Mouse (Mus musculus): ENCODE data around the gene Xpc. TPM values are rescaled to one million over a fixed set of nuclear protein-coding genes. Genes with fewer than 3 reads are reported as not detected.

Xpc gene
- polyA plus RNA-seq, 1 experiment from 2014 or later = 9.6 TPM

GRCm38 (mm10) chr6:91509326-91509725 lies 6.4 kb downstream of the Xpc start:
- 40% methylated on average over 7 of the region's 7 CpGs for WGBS
- H3K4me2 ChIP-seq (ENCODE audit: low read length) = no peak overlapping the region
- no peak for ATAC-seq (ENCODE audit: insufficient number of reproducible peaks, insufficient read depth, low FRiP score, low read depth)
- no peak overlapping the region for H3K4me3 ChIP-seq (ENCODE audit: control insufficient read depth in 1 of 2, insufficient read depth in 1 of 2, low read depth in 1 of 2, low read length in 2 of 2)
- H3K9ac ChIP-seq (ENCODE audit: low read length) = no peak overlapping the region
- H3K9me3 ChIP-seq (ENCODE audit: control insufficient read depth, low read length) = no peaks in the 10 kb centered on the region
- H3K36me3 ChIP-seq (ENCODE audit: control insufficient read depth, insufficient read depth, low read length) = peaks cover 49% of the 10 kb centered on the region
- no peak overlapping the region for H3K27ac ChIP-seq (replicated peaks in 1 of 2; ENCODE audit: control insufficient read depth in 1 of 2, insufficient read depth in 1 of 2, low read depth in 2 of 2, low read length in 2 of 2)
- 0 out of 4 replicates have a peak, but pooled peaks cover 0 to 1% of the 10 kb centered on the region in 2 experiments for H3K4me1 ChIP-seq (ENCODE audit: control insufficient read depth in 2 of 2, insufficient read depth in 2 of 2, low read length in 2 of 2)
- H3K27me3 ChIP-seq (ENCODE audit: control insufficient read depth, insufficient read depth, low read length) = no peaks in the 10 kb centered on the region

- Histone ChIP-seq H3K36me3 (ENCODE audit: control insufficient read depth, insufficient read depth, low read length) (peaks cover 62% of the 10 kb centered on the region), H3K4me3 (ENCODE audit: control insufficient read depth in 1 of 2, insufficient read depth in 1 of 2, low read depth in 1 of 2, low read length in 2 of 2) (no peak overlapping the region), H3K4me2 (ENCODE audit: low read length) (no peak overlapping the region), H3K9me3 (ENCODE audit: control insufficient read depth, low read length) (peaks cover 2% of the 10 kb centered on the region; the same call in 1 of the 2 replicates), H3K9ac (ENCODE audit: low read length) (no peak overlapping the region), H3K4me1 (ENCODE audit: control insufficient read depth in 2 of 2, insufficient read depth in 2 of 2, low read length in 2 of 2) (no peaks in the 10 kb centered on the region), H3K27ac (replicated peaks in 1 of 2; ENCODE audit: control insufficient read depth in 1 of 2, insufficient read depth in 1 of 2, low read depth in 2 of 2, low read length in 2 of 2) (no peak overlapping the region), H3K27me3 (ENCODE audit: control insufficient read depth, insufficient read depth, low read length) (no peaks in the 10 kb centered on the region)
- 81% methylated on average over 3 of the region's 3 CpGs for WGBS
- no peak for ATAC-seq (ENCODE audit: insufficient number of reproducible peaks, insufficient read depth, low FRiP score, low read depth)
Measured at GRCm38 (mm10) chr6:91508041-91508440, 7.6 kb downstream of the Xpc start.

GRCm38 (mm10) chr6:91506036-91506435 lies 9.7 kb downstream of the Xpc start:
- H3K4me2 ChIP-seq (ENCODE audit: low read length) = no peak overlapping the region
- H3K27ac ChIP-seq (replicated peaks in 1 of 2; ENCODE audit: control insufficient read depth in 1 of 2, insufficient read depth in 1 of 2, low read depth in 2 of 2, low read length in 2 of 2) = no peak overlapping the region
- H3K9me3 ChIP-seq (ENCODE audit: control insufficient read depth, low read length) = peaks cover 2% of the 10 kb centered on the region; the same call in 1 of the 2 replicates
- ATAC-seq (ENCODE audit: insufficient number of reproducible peaks, insufficient read depth, low FRiP score, low read depth) = no peak
- H3K9ac ChIP-seq (ENCODE audit: low read length) = no peak overlapping the region
- no peaks in the 10 kb centered on the region for H3K4me1 ChIP-seq (ENCODE audit: control insufficient read depth in 2 of 2, insufficient read depth in 2 of 2, low read length in 2 of 2)
- 92% methylated on average over 5 of the region's 5 CpGs for WGBS
- no peak overlapping the region for H3K4me3 ChIP-seq (ENCODE audit: control insufficient read depth in 1 of 2, insufficient read depth in 1 of 2, low read depth in 1 of 2, low read length in 2 of 2)
- no peaks in the 10 kb centered on the region for H3K27me3 ChIP-seq (ENCODE audit: control insufficient read depth, insufficient read depth, low read length)
- H3K36me3 ChIP-seq (ENCODE audit: control insufficient read depth, insufficient read depth, low read length) = peaks cover 81% of the 10 kb centered on the region

GRCm38 (mm10) chr6:91503302-91503701 lies 12.4 kb downstream of the Xpc start:
- 71% methylated on average over 1 of the region's 1 CpGs for WGBS
- Histone ChIP-seq H3K4me1 (ENCODE audit: control insufficient read depth in 2 of 2, insufficient read depth in 2 of 2, low read length in 2 of 2) (no peaks in the 10 kb centered on the region), H3K4me3 (ENCODE audit: control insufficient read depth in 1 of 2, insufficient read depth in 1 of 2, low read depth in 1 of 2, low read length in 2 of 2) (no peak overlapping the region), H3K27me3 (ENCODE audit: control insufficient read depth, insufficient read depth, low read length) (no peaks in the 10 kb centered on the region), H3K9me3 (ENCODE audit: control insufficient read depth, low read length) (peaks cover 2% of the 10 kb centered on the region; the same call in 1 of the 2 replicates), H3K36me3 (ENCODE audit: control insufficient read depth, insufficient read depth, low read length) (peaks cover 99% of the 10 kb centered on the region), H3K27ac (replicated peaks in 1 of 2; ENCODE audit: control insufficient read depth in 1 of 2, insufficient read depth in 1 of 2, low read depth in 2 of 2, low read length in 2 of 2) (no peak overlapping the region), H3K9ac (ENCODE audit: low read length) (no peak overlapping the region), H3K4me2 (ENCODE audit: low read length) (no peak overlapping the region)
- ATAC-seq (ENCODE audit: insufficient number of reproducible peaks, insufficient read depth, low FRiP score, low read depth) = no peak

- H3K9ac ChIP-seq (ENCODE audit: low read length) = no peak overlapping the region
- WGBS = 76% methylated on average over 8 of the region's 8 CpGs
- H3K4me2 ChIP-seq (ENCODE audit: low read length) = no peak overlapping the region
- no peak for ATAC-seq (ENCODE audit: insufficient number of reproducible peaks, insufficient read depth, low FRiP score, low read depth)
- H3K27ac ChIP-seq (replicated peaks in 1 of 2; ENCODE audit: control insufficient read depth in 1 of 2, insufficient read depth in 1 of 2, low read depth in 2 of 2, low read length in 2 of 2) = no peak overlapping the region
- H3K27me3 ChIP-seq (ENCODE audit: control insufficient read depth, insufficient read depth, low read length) = no peaks in the 10 kb centered on the region
- peaks cover 91% of the 10 kb centered on the region for H3K36me3 ChIP-seq (ENCODE audit: control insufficient read depth, insufficient read depth, low read length)
- H3K4me3 ChIP-seq (ENCODE audit: control insufficient read depth in 1 of 2, insufficient read depth in 1 of 2, low read depth in 1 of 2, low read length in 2 of 2) = no peak overlapping the region
- H3K9me3 ChIP-seq (ENCODE audit: control insufficient read depth, low read length) = no peaks in the 10 kb centered on the region
- H3K4me1 ChIP-seq (ENCODE audit: control insufficient read depth in 2 of 2, insufficient read depth in 2 of 2, low read length in 2 of 2) = no peaks in the 10 kb centered on the region
Measured at GRCm38 (mm10) chr6:91494526-91494925, 21.2 kb downstream of the Xpc start.

GRCm38 (mm10) chr6:91493053-91493452 lies 22.6 kb downstream of the Xpc start:
- peaks cover 3 to 7% of the 10 kb centered on the region in 2 experiments; a peak in 1 of 4 replicates for H3K4me1 ChIP-seq (ENCODE audit: control insufficient read depth in 2 of 2, insufficient read depth in 2 of 2, low read length in 2 of 2)
- H3K27ac ChIP-seq (replicated peaks in 1 of 2; ENCODE audit: control insufficient read depth in 1 of 2, insufficient read depth in 1 of 2, low read depth in 2 of 2, low read length in 2 of 2) = no peak overlapping the region
- H3K27me3 ChIP-seq (ENCODE audit: control insufficient read depth, insufficient read depth, low read length) = no peaks in the 10 kb centered on the region
- H3K4me2 ChIP-seq (ENCODE audit: low read length) = no peak overlapping the region
- peaks cover 82% of the 10 kb centered on the region for H3K36me3 ChIP-seq (ENCODE audit: control insufficient read depth, insufficient read depth, low read length)
- ATAC-seq (ENCODE audit: insufficient number of reproducible peaks, insufficient read depth, low FRiP score, low read depth) = no peak
- no peak overlapping the region for H3K9ac ChIP-seq (ENCODE audit: low read length)
- H3K4me3 ChIP-seq (ENCODE audit: control insufficient read depth in 1 of 2, insufficient read depth in 1 of 2, low read depth in 1 of 2, low read length in 2 of 2) = no peak overlapping the region
- 82% methylated on average over 10 of the region's 10 CpGs for WGBS
- no peaks in the 10 kb centered on the region for H3K9me3 ChIP-seq (ENCODE audit: control insufficient read depth, low read length)

GRCm38 (mm10) chr6:91491004-91491403 lies 24.7 kb downstream of the Xpc start:
- Histone ChIP-seq H3K27ac (replicated peaks in 1 of 2; ENCODE audit: control insufficient read depth in 1 of 2, insufficient read depth in 1 of 2, low read depth in 2 of 2, low read length in 2 of 2) (no peak overlapping the region), H3K4me1 (ENCODE audit: control insufficient read depth in 2 of 2, insufficient read depth in 2 of 2, low read length in 2 of 2) (peaks cover 3 to 7% of the 10 kb centered on the region in 2 experiments; a peak in 1 of 4 replicates), H3K9ac (ENCODE audit: low read length) (no peak overlapping the region), H3K4me2 (ENCODE audit: low read length) (no peak overlapping the region), H3K36me3 (ENCODE audit: control insufficient read depth, insufficient read depth, low read length) (peaks cover 82% of the 10 kb centered on the region), H3K9me3 (ENCODE audit: control insufficient read depth, low read length) (no peaks in the 10 kb centered on the region), H3K27me3 (ENCODE audit: control insufficient read depth, insufficient read depth, low read length) (no peaks in the 10 kb centered on the region), H3K4me3 (ENCODE audit: control insufficient read depth in 1 of 2, insufficient read depth in 1 of 2, low read depth in 1 of 2, low read length in 2 of 2) (no peak overlapping the region)
- WGBS = 66% methylated on average over 6 of the region's 6 CpGs
- no peak for ATAC-seq (ENCODE audit: insufficient number of reproducible peaks, insufficient read depth, low FRiP score, low read depth)

GRCm38 (mm10) chr6:91489872-91490271 lies 25.8 kb downstream of the Xpc start:
- Histone ChIP-seq H3K36me3 (ENCODE audit: control insufficient read depth, insufficient read depth, low read length) (peaks cover 82% of the 10 kb centered on the region), H3K4me1 (ENCODE audit: control insufficient read depth in 2 of 2, insufficient read depth in 2 of 2, low read length in 2 of 2) (peaks cover 3 to 7% of the 10 kb centered on the region in 2 experiments; a peak in 1 of 4 replicates), H3K4me3 (ENCODE audit: control insufficient read depth in 1 of 2, insufficient read depth in 1 of 2, low read depth in 1 of 2, low read length in 2 of 2) (no peak overlapping the region), H3K9me3 (ENCODE audit: control insufficient read depth, low read length) (no peaks in the 10 kb centered on the region), H3K27me3 (ENCODE audit: control insufficient read depth, insufficient read depth, low read length) (no peaks in the 10 kb centered on the region), H3K4me2 (ENCODE audit: low read length) (no peak overlapping the region), H3K27ac (replicated peaks in 1 of 2; ENCODE audit: control insufficient read depth in 1 of 2, insufficient read depth in 1 of 2, low read depth in 2 of 2, low read length in 2 of 2) (no peak overlapping the region), H3K9ac (ENCODE audit: low read length) (no peak overlapping the region)
- 81% methylated on average over 10 of the region's 10 CpGs for WGBS
- ATAC-seq (ENCODE audit: insufficient number of reproducible peaks, insufficient read depth, low FRiP score, low read depth) = no peak
